Mouse (Mus musculus) heart, postnatal 14 days (tissue): ENCODE measurements at regions not wholly inside any gene's neighbourhood (a gene's known extent, or its start where the extent isn't known, plus 50 kb on each side); places are given as distances from the start of the nearest gene placed in this dataset.
A peak's percentile ranks its signal among the peaks of the same experiment; 100 is the strongest.

Experiments
- DNase-seq, 2 experiments: peaks; one replicate each; pipeline ENCODE4 v3.0.0; 2021 to 2022
- intact Hi-C: fragments of 180-260 bp; cut with DNase I; formaldehyde crosslinking; loops from one replicate; pipeline ENCODE4 v1.15.1; 2025

DNA sequence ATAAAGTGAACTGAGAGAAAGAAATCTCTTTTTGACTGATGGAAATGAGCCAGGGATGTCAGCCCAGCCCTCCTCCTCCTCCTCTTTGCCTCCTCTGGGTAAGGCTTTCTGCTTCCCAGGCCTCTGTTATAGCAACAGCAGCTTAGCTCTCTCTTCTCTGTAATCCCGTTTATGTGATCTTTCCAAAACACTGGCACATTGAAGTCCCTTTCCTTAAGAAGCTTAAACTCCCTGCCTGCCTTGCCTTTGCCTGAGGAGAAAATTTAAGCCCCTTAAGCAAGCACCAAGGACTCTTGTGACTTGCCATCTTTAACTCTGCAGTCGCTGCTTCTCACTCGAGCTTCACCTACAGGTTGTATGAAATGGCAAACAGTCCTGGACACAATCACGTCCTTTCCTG, 125.2 kb downstream of the 1700020N01Rik start:
- no peak for DNase-seq
- intact Hi-C loops = no loop called here

DNA sequence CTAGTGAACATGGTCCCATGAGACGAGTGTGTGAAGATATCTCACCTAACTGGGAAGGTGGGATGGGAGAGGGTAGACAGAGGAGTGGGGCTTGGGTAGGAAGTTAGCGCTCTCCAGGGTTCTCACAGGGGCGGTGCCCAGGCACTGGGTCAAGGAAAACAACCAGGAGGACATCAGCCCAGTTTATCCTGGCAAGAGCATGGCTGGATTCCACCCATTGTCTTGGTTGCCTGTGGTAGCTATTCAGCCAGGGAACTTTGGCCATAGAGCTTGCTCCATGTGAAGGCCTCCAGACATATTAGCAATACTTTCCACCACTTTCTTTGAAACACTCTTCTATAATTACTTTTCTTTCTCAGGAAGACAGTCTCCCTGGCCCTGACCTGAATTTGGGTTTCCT, 131.4 kb downstream of the 1700020N01Rik start:
- intact Hi-C loops = no loop called here
- DNase-seq = peak; percentile 26 to 29

- DNase-seq = no peak
- intact Hi-C loops = no loop called here
Measured at GRCm38 (mm10) chr10:21724999-21725398, 132.1 kb downstream of the 1700020N01Rik start.

GRCm38 (mm10) chr10:21740256-21740655, 141.7 kb upstream of the Sgk1 start:
- no peak for DNase-seq
- intact Hi-C loops = no loop called here

GRCm38 (mm10) chr10:21741575-21741974, 140.4 kb upstream of the Sgk1 start:
- intact Hi-C loops = no loop called here
- peak; percentile 7 to 15 for DNase-seq

GRCm38 (mm10) chr10:21741976-21742745, 139.8 kb upstream of the Sgk1 start:
- DNase-seq = no peak
- intact Hi-C loops = no loop called here

DNA sequence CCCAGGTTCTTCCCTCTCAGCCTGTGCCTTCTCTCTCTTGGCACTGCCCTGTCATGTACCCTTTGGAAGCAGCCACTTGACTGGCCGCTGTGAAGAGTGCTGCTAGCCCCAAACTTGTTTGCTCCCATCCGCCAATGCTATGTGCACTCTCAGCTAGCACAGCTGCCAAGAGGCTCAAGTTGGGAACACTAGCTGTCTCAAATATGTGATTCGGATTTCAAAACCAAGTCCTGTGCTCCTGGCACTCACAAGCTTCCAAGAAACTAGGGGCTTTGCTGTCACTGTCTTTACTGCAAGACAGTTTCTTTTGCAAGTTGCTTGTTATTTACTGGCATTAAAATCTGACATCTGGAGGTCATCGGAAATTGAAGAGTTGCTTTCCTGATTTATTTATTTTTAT, 138.6 kb upstream of the Sgk1 start:
- no peak for DNase-seq
- intact Hi-C loops = no loop called here

DNA sequence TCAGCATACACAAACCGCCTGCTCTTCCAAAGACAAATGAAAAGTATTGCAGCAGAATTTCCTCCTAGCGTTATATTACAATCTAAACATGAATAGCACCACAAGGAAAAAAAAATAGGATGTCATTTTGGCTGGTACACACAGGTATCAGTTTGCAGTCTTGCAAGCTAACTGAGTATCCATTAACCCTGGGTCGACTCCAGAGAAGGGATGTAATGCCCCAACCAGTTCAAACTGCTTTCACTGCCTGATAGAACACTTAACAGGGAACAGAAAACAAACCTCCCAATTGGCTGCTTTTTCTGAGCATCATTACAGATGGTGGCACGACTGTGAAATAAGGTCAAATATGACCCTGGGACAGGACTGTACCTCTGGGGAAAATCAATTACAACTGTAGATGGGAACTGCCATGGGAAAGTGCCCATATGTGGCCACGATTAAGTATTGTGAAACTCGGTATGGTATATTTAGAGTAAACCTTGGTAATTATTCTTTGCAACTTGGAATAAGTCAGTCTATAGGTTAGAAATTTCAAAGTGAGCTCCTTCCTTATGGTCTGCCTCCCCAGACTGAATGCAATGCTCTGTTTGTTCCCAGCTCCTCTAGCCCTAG, 137.5 kb upstream of the Sgk1 start:
- intact Hi-C loops = no loop called here

GRCm38 (mm10) chr10:21745940-21746487, 136.0 kb upstream of the Sgk1 start:
- no peak for DNase-seq
- intact Hi-C loops = no loop called here

More for the DNA sequence above, 137.5 kb upstream of the Sgk1 start:
- DNase-seq = no peak

DNA sequence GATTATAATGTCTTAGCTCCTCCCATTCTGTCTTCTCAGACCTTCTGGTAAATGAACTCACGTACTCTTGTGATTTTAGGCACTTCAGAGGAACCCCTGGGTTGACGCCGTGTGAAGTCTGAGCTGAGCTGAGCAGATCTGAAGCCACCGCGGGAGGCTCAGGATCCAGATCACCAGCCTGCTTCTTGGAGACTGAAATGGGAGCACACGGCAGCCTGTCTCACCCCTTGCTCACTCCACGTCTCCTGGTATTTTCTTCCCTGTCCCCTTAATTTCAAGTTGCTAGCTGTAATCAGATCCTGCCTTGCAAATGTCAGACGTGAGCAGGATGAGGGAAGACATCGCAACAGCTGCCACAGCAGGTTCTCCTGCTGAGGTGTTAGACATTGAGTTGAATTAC, 135.3 kb upstream of the Sgk1 start:
- intact Hi-C loops = no loop called here
- no peak for DNase-seq

- intact Hi-C loops = no loop called here
Measured at GRCm38 (mm10) chr10:21751326-21751725, 130.7 kb upstream of the Sgk1 start.

DNA sequence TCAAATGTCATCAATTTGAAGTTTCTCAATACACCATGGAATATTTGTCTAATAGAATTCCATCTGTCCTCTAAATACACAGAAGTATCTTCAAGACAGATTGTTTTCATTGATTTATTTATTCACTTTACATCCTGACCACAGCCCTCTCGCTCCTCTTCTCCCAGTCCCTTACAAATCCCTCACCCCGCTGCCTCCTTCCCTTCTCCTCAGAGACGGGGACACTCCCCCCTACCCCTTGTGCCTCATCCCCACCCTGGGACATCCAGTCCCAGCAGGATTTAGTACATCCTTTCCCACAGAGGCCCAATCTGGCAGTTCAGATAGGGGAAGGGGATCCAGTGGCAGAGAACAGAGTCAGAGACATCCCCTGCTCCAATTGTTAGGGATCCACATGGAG, 129.6 kb upstream of the Sgk1 start:
- DNase-seq = no peak
- intact Hi-C loops = no loop called here

More at GRCm38 (mm10) chr10:21751326-21751725, 130.7 kb upstream of the Sgk1 start:
- no peak for DNase-seq

DNA sequence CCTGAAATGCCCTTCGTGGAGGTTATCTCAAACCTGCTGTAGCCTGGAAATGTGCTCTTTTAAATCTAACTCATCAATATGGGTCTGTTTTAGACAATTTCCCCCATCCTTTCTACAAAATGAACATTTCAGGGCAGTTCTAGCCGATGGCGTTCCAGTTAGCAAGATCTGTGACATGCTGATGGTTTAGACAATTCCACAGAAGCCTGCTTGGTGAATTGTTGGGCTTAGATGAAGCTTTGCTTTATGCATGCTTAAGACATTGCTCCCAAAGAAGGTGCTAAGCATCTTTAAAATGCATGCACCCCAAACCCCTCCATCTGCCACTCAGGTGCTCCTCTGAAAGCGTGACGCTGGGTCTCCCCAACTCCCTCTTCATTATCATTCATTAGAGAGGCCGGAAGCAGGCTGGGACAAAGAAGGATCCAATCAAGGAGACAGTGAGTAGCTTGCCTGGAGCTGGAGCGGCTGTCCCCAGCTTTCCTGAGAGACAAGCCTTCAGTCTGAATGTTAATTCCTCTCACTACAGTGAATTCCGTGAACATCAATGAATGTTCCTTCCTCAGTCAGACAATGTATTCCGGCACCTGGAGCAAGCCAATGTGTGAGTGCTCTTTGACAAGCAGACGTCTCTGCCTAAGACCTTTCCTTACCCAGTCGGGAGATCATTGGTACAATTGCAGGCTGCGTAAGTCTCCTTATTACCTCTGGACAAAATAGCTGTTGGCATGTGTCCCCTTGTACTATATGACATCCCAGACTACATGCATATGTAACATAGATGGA, 127.0 kb upstream of the Sgk1 start:
- intact Hi-C loops = no loop called here
- no peak for DNase-seq

DNA sequence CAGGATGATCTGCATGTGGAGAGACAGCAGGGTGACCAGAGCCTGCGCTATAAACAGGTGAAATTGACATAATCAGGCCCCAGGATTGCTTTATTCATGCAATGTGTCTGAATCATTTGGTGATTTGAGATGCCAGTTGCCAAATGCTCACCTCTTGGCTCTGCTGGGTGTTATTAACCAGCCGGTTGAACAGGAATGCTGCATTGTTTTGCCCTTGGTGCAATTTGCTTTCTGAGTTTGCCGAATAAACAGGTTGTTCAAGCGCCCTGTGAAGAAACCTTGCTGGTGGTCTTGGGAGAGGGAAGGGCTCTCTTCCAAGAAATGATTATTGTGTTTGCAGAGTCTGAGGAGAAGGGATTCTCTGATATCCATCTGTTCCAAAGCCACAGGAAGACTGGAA, 126.3 kb upstream of the Sgk1 start:
- DNase-seq = no peak
- intact Hi-C loops = no loop called here

GRCm38 (mm10) chr10:21756811-21757210, 125.2 kb upstream of the Sgk1 start:
- no peak for DNase-seq
- intact Hi-C loops = no loop called here

- no peak for DNase-seq
- intact Hi-C loops = no loop called here
Measured at GRCm38 (mm10) chr10:21758122-21758521, 123.9 kb upstream of the Sgk1 start.

- DNase-seq = no peak
- intact Hi-C loops = no loop called here
Measured at GRCm38 (mm10) chr10:21762516-21762915, 119.5 kb upstream of the Sgk1 start.

DNA sequence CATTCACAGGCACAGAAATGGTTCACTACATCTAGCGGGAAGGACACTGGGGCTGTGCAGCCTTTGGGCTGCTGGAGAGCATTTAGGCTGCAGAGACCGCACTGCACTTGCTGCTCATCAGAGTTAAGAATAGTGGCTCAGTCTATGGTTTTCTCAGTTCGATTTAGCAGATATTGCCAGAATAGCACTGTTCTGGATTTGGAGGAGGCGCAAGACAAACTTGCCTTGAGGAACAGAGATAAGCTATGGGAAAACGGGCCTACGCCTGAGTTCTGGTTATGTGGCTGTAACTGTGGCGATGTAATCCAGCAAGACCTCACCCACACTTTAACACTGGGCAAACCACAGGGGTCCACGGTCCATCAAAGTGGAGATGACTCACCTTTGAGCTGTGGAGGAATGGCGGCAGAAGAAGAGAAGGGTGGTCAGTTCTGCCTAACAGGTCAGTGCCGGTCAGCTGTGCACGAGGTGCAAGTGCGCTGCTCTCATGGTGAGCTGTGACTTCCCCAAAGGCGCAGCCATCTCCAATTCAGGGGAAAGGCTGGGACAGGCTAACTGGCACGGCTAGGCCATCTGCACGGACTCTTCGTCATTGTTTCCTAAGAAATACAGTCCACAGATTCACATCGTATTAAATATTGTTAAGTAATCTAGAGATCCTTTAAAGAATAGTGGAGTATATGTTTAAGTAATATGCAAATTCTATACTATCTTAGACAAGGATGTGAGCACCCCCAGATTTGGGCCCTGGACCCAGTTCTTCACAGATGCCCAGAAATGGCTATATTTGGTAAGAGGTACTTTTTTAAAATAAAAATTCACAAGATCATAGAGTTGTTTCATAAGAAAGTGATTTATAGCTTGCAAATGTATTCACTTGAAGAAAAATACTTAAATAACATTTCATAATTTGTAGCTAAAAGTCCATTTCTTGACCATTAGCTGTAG, 118.7 kb upstream of the Sgk1 start:
- no peak for DNase-seq
- intact Hi-C loops = no loop called here

GRCm38 (mm10) chr10:21764090-21764489, 117.9 kb upstream of the Sgk1 start:
- no peak for DNase-seq
- intact Hi-C loops = no loop called here

DNA sequence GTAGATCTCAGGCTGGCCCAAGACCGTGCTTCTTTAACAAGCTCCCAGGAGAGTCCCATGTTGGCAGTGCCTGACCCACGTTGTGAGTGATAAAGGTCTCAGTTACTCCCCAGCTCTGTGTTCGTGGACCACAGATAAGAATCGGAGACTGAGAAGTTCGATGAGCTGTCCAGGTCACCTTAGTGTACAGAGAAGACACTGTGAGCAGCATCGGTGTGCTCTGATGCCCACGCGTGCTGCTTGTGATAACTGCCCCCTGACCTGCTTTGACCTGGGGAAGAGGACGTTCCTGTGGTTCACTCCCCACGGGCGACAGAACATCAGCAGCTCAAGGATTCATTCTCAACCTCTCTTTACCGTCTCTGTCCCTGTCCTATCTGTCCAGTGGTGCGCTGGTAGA, 117.1 kb upstream of the Sgk1 start:
- DNase-seq = no peak
- intact Hi-C loops = no loop called here
